Mouse (Mus musculus): ENCODE data around the gene Wfdc13.

GRCm38 (mm10) chr2:164641881-164642673 lies 42.8 kb upstream of the Wfdc13 start:
- TF ChIP-seq CTCF (IDR thresholded peaks at IDR 0.05; ENCODE audit: low read depth, low read length) (no peak), POLR2A (IDR thresholded peaks at IDR 0.05; ENCODE audit: extremely low read depth, insufficient read depth, low read length) (no peak)
